Mouse (Mus musculus): ENCODE data around the gene Tulp2. TPM values are rescaled to one million over a fixed set of nuclear protein-coding genes. Genes with fewer than 3 reads are reported as not detected.
"Not testable (repeated sequence)": the region's sequence is repeated elsewhere in the genome, so short reads cannot be mapped to it uniquely, and the experiment has no call there.

Tulp2 gene
- polyA plus RNA-seq, 3 experiments from 2014 or later: 0.23 to 1.8 (median 0.29) TPM

DNA sequence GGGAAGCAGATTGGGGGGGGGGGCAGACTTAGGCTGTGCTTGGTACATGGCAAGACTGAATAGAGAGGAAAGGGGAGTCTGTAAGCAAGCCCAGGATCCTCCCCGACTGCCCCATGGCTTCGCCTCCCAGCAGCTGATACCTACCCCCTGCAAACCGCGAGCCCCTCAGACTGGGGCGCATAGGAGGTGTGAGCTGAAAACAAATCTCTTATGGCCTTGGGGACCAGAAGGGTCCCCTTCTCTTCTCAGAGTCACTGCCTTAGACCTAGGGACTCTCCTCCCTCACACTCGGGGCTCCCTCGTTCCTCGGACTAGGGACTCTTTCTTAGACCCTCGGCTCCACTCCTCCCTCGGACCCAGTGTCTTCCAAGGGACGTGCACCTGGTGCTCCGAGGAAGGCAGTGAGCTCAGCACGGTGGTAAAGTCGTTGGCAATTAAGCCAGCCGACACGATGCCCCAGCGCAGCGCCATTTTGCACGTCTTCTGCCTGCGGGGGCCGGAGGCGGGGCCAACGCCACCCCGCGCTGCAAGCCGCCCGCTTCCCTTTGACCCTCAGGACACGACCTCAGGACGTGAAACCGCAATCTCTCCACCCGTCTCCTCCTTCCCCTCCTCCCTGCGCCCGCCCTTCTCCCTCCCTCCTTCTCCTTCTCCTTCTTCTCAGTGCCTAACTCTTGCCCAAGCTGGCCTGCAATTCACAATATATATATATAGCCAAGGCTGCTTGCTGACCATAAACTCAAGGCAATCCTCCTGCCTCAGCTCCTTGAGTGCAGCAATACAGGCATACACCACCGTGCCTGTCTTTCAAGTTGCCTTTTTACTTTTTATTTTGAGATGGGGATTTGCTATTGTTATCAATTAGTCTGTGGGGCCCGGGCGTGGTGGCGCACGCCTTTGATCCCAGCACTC lies 6.9 kb downstream of the Tulp2 start, which contains the start of gene Dhdh:
TSS of gene Dhdh (minus strand) at position 513 of the 912 bp plus-strand sequence.
- peak; percentile 46 for ATAC-seq

GRCm38 (mm10) chr7:45489578-45489977 lies 7.9 kb downstream of the Tulp2 start:
- ATAC-seq: no peak

DNA sequence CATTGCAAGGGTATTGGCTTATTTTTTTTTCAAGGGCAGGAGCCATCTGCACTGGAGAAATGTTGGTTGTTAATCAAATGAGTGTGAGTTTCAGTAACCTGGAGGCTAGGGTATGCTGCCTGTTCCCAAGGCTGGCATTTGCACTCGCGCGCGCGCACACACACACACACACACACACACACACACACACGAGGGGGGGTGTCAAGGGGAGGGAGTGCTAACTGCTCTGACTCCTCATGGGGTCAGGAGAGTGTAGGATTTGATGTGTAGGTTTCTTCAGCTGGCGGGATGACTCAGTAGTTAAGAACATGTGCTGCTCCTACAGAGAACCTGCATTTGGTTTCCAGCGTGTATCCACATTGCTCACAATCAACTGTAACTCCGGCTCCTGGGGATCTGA lies 9.1 kb downstream of the Tulp2 start:
- ATAC-seq: no peak

GRCm38 (mm10) chr7:45491264-45491663 lies 9.6 kb downstream of the Tulp2 start:
- no peak for ATAC-seq

DNA sequence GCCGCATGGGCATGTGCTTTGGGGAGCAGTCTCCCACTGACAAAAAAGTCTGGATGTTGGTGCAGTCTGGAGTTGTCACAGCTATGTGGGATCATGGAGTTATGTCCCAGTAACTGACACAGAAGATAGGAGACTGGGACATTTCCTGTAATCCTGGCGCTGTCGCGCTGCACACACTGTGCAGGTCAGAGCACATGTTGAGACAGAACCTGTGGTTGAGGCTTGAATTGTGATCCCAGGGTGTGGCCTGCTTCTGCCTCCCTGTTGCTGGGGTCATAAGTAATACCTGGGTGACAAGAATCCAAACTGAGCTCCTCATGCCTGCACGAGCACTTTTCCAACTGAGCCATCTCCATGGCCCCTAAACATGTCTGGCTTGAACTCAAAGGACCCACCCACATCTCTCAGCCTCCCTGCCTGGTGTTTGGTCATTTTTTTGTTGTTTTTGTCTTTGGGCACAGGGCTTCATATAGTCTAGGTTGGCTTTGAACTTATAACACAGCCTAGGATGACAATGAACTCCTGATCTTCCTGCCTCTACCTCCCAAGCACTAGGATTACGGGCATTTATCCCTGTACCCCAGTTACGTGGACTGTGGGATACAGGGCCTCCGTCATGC lies 10.7 kb downstream of the Tulp2 start:
- no peak for ATAC-seq

- no peak for ATAC-seq
Observed at GRCm38 (mm10) chr7:45492951-45493350, 11.3 kb downstream of the Tulp2 start.

- ATAC-seq: no peak
Observed at GRCm38 (mm10) chr7:45494548-45494947, 12.9 kb downstream of the Tulp2 start.

- ATAC-seq: no peak
Observed at GRCm38 (mm10) chr7:45498427-45498826, 16.8 kb downstream of the Tulp2 start.

GRCm38 (mm10) chr7:45507583-45507982 lies 25.9 kb downstream of the Tulp2 start:
- ATAC-seq: no peak

DNA sequence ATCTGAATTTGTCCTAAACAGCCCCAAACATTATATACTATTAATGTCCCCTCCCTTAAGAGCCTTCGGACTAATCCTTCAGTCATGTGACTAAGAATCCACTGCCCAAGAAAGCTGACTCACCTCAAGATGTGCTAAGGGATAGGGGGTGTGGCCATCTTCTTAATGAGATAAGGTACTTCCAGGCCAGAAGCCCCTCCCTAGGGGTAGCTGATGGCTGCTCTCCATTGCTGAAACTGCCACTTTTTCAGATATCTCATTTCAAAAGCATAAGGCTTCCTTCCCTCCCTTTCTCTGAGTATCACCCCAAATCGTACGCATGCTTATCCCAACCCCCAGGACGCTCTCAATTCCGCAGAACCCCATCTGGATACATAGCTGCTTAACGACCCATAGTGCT lies 26.9 kb downstream of the Tulp2 start:
- ATAC-seq: no peak

- peak; percentile 20 for ATAC-seq
Observed at GRCm38 (mm10) chr7:45509181-45509882, 27.7 kb downstream of the Tulp2 start.

DNA sequence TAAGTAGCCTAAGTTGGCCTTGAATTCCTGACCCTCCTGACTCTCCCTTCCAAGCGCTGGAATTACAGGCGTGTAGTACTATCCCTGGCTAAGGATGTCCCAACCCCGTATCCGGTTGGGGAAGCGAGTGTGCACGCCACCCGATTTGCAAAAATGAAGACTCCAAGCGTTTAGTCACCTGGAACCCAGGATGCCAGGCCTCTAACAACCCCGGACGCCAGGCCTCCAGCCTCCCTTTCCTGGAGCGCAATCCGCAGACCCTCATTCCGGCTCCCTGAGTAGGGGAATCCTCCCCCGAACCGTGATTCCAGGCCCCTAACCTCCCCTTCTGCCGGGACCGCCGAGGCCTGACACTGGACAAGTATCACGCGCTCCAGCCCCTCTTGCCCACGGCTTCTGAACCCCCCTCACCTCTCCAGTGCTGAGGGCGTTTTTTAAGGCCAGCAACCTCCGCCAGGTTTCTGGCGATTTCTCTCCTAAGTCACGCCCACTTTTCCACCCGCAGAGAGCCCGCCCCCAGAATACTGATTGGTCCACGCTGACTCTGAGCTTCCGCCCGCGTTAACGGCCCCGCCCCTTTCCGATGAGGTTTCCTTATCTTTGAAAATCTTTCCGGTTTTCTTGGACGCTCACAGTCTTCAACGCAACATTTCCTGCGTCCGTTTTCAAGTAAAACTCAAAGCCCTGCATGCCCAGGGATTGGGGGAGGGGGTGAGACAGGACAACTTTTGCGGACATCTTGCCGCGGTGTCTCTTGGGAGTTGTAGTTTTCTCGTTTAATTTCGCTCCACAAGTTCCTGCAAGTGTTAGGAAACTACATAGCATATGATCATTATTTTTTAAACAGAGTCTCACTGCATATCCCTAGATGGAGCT lies 28.5 kb downstream of the Tulp2 start, which contains the start of gene Nucb1:
TSS of gene Nucb1 (minus strand) at position 495 of the 876 bp plus-strand sequence.
- ATAC-seq: peak; percentile 92

GRCm38 (mm10) chr7:45514411-45514810 lies 32.7 kb downstream of the Tulp2 start:
- ATAC-seq: no peak

- no peak for ATAC-seq
Observed at GRCm38 (mm10) chr7:45515436-45515835, 33.8 kb downstream of the Tulp2 start.

DNA sequence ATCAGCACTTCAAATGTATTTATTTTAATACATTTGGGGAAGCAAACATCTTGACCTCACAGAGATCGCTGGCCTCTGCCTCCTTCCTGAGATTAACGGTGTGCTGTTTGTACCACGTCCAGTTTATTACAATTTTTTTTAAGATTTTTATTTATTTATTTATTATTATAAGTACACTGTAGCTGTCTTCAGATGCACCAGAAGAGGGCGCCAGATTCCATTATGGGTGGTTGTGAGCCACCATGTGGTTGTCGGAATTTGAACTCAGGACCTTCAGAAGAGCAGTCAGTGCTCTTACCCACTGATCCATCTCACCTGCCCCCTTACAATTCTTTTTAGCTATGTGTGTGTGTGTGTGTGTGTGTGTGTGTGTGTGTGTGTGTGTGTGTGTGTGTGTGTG lies 35.2 kb downstream of the Tulp2 start:
- ATAC-seq: not testable (repeated sequence)

DNA sequence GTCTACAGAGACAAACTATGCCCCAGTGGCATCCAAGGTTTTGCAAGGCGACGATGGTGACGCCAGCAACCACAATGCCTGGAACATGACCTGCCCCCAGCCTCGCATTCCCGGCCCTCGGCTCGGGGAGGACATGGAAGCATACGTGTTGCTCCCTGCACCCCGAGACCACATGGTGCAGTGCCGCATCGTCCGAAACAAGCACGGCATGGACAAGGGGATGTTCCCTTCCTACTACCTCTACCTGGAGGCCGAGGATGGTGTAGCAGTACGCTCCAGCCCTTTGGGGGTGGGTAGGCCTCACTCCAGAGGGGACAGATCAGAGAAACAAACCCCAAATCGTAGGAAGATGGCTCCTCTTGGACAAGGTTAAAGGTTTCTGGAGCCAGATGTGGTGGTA lies 36.9 kb downstream of the Tulp2 start:
- ATAC-seq: no peak

DNA sequence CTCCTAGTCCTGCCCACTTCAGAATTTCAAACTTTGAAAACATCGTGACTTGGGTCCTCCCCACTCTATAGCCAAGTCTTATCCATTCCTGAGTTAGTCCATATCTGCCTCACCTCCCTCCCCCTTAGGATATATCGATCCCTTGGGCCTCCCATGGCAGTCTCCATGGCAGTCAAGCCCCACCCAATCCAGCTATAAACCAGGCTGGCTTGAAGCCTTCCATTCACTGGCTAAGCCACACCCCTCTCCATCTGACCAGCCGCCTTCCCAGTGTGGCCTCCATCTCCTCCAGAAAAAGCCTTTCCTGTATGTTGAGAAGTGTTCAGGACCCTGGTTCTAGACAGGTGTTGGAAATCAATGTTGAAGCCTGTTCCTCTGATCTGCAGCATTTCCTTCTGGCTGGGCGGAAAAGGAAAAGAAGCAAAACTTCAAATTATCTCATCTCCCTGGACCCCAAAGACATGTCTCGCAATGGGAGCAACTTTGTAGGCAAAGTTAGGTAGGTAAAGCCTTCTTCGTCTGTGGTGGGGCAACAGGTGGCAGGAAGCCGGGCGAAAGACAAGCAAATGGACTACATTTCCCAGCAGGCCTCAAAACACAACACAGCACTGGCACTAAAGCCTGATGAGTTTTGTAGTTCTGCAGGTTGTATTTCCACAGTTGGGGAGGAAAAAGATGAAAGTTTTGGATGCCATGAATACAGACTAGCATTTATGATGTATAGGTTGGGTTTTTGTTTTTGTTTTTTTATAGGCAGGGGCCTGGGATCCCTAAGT lies 37.9 kb downstream of the Tulp2 start:
- no peak for ATAC-seq

- no peak for ATAC-seq
Observed at GRCm38 (mm10) chr7:45520605-45521004, 38.9 kb downstream of the Tulp2 start.

DNA sequence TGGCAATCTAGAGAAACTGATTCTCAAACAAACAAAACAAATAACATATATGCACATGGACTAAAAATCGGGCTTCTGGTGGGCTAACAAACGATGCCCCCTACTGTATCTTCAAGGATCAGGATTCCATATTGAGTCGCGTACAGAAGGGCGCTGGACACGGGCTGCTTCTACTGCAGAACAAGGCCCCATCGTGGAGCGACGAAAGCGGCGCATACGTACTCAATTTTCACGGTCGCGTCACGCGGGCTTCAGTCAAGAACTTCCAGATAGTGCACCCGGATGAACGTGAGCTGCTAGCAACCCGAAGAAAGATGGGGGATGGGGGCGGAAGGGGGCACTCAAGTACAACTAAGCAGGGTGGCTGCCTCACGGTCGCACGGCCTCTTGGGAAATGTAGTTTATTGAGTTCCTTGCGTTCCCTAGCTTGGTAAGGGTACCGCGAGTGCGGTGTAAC lies 40.1 kb downstream of the Tulp2 start:
- peak; percentile 61 for ATAC-seq

GRCm38 (mm10) chr7:45522194-45522752 lies 40.6 kb downstream of the Tulp2 start:
- ATAC-seq: no peak
